Mouse (Mus musculus): Measurements from ENCODE around the gene Nanog. TPM values are rescaled to one million over a fixed set of nuclear protein-coding genes. Genes with fewer than 3 reads are reported as not detected.
A peak's percentile ranks its signal among the peaks of the same experiment; 100 is the strongest.
"Not testable (repeated sequence)": the region's sequence is repeated elsewhere in the genome, so short reads cannot be mapped to it uniquely, and the experiment has no call there.

Gene Nanog
- total RNA-seq (2021): not detected
- long read RNA-seq, experiment 1: 0 reads
- long read RNA-seq, experiment 2: 0 reads

DNA sequence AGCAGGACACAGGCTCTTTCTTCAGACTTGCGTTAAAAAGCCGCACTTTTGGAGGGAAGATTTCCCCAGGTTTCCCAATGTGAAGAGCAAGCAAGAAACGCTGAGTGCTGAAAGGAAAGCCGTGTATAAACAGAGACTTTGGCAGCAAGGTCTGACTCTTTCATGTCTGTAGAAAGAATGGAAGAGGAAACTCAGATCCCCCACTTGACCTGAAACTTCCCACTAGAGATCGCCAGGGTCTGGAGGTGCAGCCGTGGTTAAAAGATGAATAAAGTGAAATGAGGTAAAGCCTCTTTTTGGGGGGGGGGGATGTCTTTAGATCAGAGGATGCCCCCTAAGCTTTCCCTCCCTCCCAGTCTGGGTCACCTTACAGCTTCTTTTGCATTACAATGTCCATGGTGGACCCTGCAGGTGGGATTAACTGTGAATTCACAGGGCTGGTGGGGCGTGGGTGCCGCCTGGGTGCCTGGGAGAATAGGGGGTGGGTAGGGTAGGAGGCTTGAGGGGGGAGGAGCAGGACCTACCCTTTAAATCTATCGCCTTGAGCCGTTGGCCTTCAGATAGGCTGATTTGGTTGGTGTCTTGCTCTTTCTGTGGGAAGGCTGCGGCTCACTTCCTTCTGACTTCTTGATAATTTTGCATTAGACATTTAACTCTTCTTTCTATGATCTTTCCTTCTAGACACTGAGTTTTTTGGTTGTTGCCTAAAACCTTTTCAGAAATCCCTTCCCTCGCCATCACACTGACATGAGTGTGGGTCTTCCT lies at the start of gene Nanog:
Nanog (plus strand) TSS at position 454 of the 765 bp plus-strand sequence.
- DNase-seq: no peak

DNA sequence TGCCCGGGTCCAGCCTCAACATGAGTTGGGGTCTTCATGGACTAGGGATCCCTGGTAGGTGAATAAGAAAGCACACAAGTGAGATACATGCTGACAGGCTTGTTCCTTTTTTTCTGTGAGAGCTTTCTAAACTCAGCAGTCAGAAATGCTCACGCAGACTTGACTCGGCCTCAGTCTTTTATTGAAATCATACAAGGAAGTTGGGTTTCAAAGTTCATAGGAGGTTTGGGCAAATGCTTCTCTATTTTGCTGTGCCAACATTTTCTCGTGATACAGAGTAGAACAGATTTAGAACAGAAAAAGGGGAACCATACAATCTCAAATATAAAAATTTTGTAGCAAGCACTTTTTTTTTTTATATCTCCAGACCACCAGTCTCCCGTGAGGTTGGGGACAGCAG lies 49.7 kb upstream of the Nanog start:
- no peak for DNase-seq

DNA sequence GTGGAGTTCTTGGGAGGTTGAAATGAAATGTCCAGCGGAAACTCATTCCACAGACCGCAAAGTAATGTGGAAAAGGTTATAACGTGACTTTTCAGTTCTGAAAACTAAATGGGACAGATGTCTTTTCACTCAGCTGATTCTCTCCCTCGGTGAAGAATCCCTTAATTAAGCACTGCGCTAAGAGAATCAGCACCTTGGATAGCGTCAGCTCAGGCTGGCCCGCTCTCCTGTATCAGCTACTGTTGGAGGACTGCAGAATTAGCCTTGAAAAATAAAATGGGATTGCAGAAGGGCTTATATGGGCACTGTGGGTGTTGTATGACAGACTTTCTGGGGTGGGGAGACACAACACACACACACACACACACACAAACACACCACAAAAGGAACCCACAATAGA lies 47.7 kb upstream of the Nanog start:
- peak; percentile 43 for DNase-seq

DNA sequence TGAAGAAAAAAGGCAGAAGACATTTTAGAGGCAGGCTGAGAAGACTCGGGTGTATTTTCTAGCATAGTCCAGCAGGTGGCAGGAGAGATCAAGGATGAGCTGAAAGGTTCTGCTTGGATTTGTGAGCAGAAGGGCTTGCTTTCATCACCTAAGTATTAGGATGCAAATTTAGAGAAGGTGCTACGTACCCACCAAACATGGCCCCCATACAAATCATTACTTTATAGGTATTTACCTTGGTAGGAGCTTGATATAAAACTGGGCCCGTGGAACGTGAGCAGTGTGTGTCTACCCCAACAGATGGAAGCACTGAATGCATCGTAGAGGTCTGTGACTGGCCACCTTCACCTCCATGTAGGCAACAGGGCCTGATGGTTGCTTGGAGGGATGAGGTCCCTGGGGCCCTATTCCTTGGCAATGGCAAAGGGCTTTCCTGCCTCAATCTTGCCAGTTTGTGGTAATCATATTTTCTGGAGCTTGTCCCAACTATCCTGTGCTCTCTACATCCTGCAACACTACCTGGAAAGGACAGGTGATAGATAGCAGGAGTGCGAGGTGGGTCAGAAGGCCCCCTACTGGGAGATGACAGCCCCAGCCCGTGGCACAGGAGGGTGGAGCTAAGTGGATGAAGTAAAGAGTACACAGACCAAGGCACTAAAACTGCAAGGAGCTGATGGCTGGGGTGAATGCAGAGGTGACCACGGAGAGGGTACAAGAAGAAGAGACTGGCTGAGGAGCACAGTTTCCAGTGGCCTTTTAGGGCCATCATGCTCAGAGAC lies 46.5 kb upstream of the Nanog start:
- DNase-seq: peak; percentile 50

DNA sequence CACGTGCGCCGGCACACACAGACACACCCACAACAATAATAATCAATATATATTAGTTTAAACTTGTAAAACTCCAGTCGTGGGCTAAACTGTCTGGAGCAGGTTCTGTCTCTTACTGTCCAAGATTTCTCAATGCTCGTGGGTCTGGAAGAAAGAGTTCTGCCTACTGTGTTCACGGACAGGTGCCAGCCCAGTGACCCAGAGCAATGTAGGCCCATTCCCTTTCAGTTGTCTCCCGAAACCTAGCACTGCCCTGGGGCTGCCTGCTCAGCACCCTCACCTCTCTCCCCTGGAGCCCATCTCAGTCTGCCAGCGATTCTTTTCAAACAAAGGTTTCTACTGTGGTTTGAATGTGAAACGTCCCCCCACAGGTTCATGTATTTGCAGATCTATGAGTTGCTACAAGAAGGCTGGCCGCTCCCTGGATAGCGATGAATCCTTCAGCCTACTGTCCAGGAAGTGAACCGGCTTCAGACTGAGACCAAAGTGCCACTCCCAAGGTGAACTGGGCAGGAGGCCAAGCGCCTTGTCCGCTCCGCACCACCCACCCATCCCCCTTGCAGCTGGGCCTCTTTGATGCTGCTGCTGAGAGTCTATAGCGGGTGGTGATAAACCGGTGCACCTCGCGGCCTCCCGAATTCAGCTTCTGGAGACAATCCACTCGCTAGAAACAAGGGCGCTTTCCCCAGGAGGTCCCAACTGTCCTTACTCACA lies 44.6 kb upstream of the Nanog start:
- DNase-seq: peak; percentile 62

GRCm38 (mm10) chr6:122663596-122664206 lies 43.6 kb upstream of the Nanog start:
- no peak for DNase-seq

- peak; percentile 46 for DNase-seq
Measured at GRCm38 (mm10) chr6:122665866-122666265, 41.4 kb upstream of the Nanog start.

GRCm38 (mm10) chr6:122667715-122668114 lies 39.6 kb upstream of the Nanog start:
- DNase-seq: no peak

DNA sequence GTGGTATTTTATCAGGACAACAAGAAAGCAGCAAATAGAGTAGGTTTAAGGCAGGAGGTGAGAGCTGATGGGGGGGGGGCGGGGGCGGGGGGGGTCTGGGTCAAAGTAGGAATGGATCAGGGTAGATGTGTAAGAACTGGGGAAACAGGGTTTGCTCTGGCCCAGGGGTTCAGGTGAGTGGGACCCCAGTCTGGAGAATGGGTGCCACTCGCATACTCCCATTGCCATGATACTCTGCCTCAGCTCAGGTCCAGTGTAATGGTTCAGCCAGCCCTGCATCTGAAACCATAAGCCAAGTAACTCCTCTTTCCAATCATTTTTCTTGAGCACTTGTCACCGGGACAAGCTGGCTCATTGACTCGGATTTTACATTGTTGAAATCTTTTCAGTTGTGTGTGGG lies 38.5 kb upstream of the Nanog start:
- no peak for DNase-seq

DNA sequence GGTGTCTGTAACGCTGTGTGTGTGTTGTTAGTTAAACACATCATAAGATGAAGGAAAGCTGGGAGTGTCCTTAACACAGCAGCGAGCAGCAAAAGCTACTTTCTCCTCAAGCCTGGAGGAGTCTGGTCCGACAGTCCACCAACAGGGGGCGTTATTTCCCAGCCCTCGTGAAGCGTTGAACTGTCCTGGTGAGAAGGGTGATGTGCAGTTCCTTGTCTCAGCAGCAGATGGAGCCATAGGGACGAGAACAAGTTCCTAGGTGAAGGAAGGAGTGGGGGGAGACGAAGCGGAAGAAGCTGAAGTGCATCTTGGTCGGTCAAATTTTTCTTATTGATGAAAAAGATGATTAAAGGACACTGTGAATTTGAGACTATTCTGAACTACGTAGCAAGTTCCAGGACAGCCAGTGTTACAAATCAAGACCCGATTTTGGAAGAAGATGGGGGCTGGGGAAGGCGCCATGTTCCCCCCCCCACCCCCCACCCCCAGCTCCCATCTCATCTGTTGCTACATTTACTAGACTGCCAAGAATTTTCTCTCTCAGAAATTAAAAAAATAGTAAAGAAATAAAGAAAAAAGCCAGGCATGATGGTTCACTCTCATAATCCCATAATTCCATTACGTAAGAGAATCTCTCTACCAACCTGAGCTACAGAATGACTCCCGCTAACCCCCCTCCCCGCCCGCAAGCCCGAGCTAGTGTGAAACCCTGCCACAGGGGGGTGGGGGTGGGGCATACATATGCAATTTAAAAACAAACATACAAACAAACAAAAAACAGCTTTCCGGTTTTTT lies 37.7 kb upstream of the Nanog start:
- peak; percentile 95 for DNase-seq

DNA sequence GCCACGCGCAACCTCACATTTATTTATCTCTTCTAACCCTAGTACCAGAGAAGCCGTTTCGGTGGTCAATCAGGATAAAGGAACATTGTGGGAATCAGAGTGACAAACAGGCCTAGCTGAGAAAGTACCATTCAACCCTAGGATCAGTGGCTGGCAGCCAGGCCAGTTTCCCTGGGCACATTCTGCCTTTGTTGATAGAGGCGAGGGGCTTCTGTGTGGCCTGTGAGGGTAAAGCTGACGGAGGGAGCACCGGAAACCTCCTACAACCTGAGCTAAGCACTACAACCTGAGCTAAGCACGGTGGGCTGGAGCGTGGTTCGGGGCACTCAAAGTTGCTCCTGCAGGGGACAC lies 37.1 kb upstream of the Nanog start:
- DNase-seq: no peak

DNA sequence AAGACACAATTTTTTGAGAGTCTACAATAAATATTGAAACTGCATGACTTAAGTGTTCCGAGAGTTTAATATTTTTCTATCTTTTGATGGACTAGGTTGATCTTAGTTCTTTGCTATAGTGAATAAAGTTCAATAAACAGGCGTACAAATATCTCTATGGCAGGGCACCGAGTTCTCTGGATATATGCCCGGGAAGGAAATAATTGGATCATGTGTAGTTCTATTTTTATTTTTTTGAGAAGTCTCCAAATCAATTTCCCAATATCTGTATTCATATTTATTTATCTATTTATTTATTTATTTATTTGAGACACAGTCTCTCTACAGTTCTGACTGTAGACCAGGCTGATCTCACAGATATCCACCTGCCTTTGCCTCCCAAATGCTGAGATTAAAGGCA lies 36.4 kb upstream of the Nanog start:
- DNase-seq: no peak

DNA sequence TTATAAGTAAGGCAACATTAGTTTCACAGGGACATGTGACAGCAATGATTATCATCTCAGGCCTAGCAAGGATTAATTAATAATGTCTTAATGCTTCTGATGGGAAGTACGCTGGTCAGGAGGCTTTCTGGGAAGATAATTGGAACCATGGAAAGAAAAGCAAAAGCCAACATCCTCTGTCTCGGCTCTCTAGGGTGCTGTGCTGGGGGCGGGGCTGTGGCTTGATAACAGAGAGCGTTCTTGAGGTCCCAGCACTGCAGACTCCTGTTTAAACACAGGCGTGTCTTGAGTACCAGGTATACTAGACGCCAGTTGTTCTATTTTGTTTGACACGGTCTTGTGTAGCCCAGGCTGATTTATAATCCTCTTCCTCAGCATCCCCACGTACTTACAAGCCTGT lies 34.5 kb upstream of the Nanog start:
- no peak for DNase-seq

DNA sequence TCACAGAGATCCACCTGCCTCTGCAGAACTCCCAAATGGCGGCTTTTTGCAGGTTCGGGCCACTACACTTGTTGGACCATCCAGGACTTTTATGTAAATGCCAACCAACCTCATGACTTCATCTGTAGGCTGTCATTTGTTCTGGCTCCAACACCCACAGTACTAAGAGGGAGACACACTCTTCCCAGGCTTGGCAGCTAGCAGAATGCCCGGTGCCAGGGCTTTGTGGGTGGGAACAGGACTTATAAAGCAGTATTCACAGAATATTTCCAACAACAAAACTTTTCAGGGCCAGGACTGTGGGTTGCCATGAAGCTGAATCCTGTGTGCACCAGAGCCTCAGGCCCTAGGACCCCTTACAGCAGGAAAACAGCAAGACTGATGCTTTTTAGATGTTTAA lies 24.6 kb upstream of the Nanog start:
- no peak for DNase-seq

DNA sequence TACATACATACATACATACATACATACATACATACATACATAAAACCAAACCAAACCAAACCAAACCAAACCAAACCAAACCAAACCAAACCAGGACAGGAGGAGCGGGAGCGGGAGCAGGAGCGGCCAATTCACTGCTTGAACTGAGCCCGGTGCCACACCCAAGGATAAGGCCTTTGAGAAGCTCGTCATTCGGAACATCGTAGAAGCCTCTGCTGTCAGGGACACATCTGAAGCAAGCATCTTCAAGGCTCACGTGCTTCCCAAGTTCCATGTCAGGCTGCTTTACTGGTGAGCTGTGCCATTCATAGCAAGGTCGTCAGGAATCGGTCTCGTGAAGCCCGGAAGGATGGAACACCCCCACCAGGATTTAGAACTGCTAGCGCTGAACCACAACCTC lies 20.6 kb upstream of the Nanog start:
- no peak for DNase-seq

DNA sequence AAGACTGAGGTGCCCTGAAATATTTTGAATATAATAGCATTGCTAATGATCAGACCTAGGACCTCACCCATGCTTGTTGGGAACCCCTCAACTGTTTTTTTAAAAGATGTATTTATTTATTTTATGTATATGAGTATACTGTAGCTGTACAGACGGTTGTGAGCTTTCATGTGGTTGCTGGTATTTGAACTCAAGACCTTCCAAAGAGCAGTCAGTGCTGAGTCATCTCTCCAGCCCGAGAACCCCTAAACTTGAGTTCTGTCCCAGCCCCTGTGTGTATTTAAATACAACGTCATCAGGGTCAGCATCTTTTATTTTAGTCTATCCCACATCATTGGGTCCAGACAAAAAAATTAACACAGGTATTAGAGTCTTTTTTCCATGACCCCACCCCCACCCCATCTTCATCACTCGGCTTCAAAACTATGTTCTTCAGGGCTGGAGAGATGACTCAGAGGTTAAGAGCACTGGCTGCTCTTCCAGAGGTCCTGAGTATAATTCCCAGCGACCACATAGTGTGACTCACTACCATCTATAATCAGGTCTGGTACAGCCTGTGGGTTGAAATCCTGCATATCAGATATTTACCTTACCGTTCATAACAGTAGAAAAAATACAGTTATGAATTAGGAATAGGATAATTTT lies 17.8 kb upstream of the Nanog start:
- DNase-seq: no peak

DNA sequence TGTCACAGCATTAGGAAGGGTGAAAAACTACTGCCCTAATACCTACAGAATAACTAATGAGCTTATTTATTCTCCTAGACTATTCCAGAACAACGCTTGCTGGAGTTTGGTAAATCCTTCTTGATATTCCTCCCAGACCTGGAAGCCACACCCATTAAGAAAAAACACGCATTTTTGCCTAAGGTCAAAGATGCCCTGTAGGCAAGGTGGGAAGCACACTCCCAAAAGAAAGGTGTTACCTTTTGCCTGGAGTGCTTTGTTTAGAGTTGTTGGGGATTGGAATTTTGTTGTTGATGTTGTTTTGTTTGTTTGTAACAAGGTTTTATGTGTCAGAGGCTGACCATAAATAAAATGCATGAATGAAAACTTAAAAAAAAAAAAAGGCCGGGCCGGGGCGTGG lies 17.2 kb upstream of the Nanog start:
- DNase-seq: no peak

DNA sequence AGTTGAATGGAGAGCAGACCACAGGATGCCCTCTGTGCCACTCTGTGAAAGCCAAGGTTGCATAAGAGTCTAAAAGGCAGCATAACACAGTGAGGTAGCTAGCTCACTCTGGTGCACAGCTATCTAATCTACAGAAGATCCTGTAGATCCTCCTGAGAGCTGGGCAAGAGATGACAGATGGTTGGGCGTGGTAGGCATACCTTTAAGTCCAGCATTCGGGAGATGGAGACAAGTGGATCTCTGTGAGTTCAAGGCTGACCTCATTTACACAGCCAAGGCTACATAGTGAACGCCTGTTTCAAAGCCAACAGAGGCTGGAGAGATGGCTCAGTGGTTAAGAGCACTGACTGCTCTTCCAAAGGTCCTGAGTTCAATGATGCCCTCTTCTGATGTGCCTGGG lies 11.9 kb upstream of the Nanog start:
- no peak for DNase-seq

DNA sequence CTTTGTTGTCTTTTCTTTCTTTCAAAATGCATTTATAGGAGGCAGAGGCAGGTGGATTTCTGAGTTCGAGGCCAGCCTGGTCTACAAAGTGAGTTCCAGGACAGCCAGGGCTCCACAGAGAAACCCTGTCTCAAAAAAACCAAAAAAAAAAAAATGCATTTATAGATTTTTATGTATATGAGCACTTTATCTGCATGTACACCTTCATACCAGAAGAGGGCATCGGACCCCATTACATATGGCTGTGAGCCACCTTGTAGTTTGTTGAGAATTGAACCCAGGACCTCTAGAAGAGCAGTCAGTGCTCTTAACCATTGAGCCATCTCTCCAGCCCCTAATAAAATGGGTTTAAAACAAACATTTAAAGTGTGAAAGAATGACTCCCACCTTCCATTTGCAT lies 7.7 kb upstream of the Nanog start:
- DNase-seq: not testable (repeated sequence)

- DNase-seq: no peak
Measured at GRCm38 (mm10) chr6:122701816-122702215, 5.5 kb upstream of the Nanog start.

- peak; percentile 72 for DNase-seq
Measured at GRCm38 (mm10) chr6:122702480-122703124, 4.7 kb upstream of the Nanog start.
